Mouse (Mus musculus) spleen, adult 2 months (tissue): Measurements from ENCODE around the gene Gpr35.

Experiments
- CTCF ChIP-seq: fragments of 200-500 bp; IDR thresholded peaks from 2 replicates; pipeline ENCODE4 v1.5.1; 2011; ENCODE audit warnings: mild to moderate bottlenecking, inconsistent platforms; ENCODE audit not compliant: insufficient read depth, insufficient read length, insufficient replicate concordance; ENCODE audit errors: extremely low read depth
- POLR2A ChIP-seq: fragments of 200-500 bp; IDR thresholded peaks from 2 replicates; pipeline ENCODE4 v1.6.1; 2011; ENCODE audit warnings: low read depth, low read length, inconsistent platforms

DNA sequence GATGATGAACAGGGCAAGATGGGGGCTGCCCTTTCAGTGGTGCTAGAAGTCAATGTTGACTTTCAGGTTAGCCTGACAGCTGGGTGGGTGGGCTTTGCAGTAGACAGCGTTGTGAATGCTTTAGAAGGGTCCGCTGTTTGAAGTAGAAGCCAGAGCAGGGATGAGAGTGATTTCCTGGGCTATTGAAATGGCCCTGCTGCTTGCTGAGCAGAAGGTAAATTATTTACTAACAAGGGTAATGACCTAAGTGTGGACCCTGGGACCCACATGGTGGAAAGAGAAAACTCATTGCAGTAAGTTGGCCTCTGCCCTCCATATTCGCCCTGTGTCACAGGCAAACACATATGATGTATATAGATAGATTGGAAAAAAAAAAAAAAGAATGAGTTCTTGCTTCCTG is 14.2 kb upstream of the Gpr35 start:
- TF ChIP-seq CTCF, result no peak
- no peak for TF ChIP-seq POLR2A
